Mouse (Mus musculus) lung, embryonic 14.5 days (tissue): ENCODE measurements at regions not wholly inside any gene's neighbourhood (a gene's known extent, or its start where the extent isn't known, plus 50 kb on each side); places are given as distances from the start of the nearest gene placed in this dataset.

Source experiments
- ATAC-seq: fragments of 200-750 bp; cut with Nextera tagmentation; 2 replicates; pipeline ENCODE4 v1.8.0; 2017; ENCODE audit warnings: mild to moderate bottlenecking, moderate TSS enrichment, moderate library complexity; ENCODE audit not compliant: insufficient read depth
- DNase-seq: peaks from one replicate; pipeline ENCODE4 v3.0.0-alpha.2; 2015
- H3K27ac ChIP-seq: fragments of 300-500 bp; sonication (generic); 2 replicates; pipeline ENCODE4 v1.5.1; 2014; ENCODE audit warnings: low read depth, mild to moderate bottlenecking, moderate library complexity
- H3K27me3 ChIP-seq: fragments of 300-500 bp; sonication (generic); 2 replicates; pipeline ENCODE4 v1.6.1; 2014; ENCODE audit warnings: low read length, control low read depth; ENCODE audit not compliant: insufficient read depth
- H3K36me3 ChIP-seq: fragments of 300-500 bp; sonication (generic); 2 replicates; pipeline ENCODE4 v1.6.1; 2014; ENCODE audit warnings: control low read depth; ENCODE audit not compliant: insufficient read depth
- H3K4me1 ChIP-seq: fragments of 300-500 bp; sonication (generic); 2 replicates; pipeline ENCODE4 v1.6.1; 2014; ENCODE audit warnings: antibody characterized with exemption, control low read depth; ENCODE audit not compliant: insufficient read depth
- H3K4me2 ChIP-seq: fragments of 300-500 bp; sonication (generic); 2 replicates; pipeline ENCODE4 v1.6.1; 2014; ENCODE audit warnings: mild to moderate bottlenecking
- H3K4me3 ChIP-seq: fragments of 300-500 bp; sonication (generic); 2 replicates; pipeline ENCODE4 v1.5.1; 2014; ENCODE audit warnings: low read depth, low read length
- H3K9ac ChIP-seq: fragments of 300-500 bp; sonication (generic); 2 replicates; pipeline ENCODE4 v1.6.1; 2014
- H3K9me3 ChIP-seq: fragments of 300-500 bp; sonication (generic); 2 replicates; pipeline ENCODE4 v1.6.1; 2016; ENCODE audit warnings: low read depth, low read length, control low read depth
- CTCF ChIP-seq: IDR thresholded peaks from 2 replicates; pipeline ENCODE4 v1.5.1; 2016; ENCODE audit warnings: antibody characterized with exemption, low read depth
- WGBS: fragments of 180-500 bp; shearing (Covaris S2); extraction: QIAGEN DNeasy Blood & Tissue Kit; methylation state at CpG from one replicate; pipeline ENCODE4 v1.1.7; 2014; 5-methylcytosine and 5-hydroxymethylcytosine counted together

GRCm38 (mm10) chr8:101815121-101815520, 970.3 kb downstream of the Cdh11 start:
- ATAC-seq = no peak
- Histone ChIP-seq H3K27ac (no peak overlapping the region), H3K4me1 (no peaks in the 10 kb centered on the region), H3K9me3 (no peaks in the 10 kb centered on the region), H3K9ac (no peak overlapping the region), H3K36me3 (no peaks in the 10 kb centered on the region), H3K4me2 (no peak overlapping the region), H3K27me3 (no peaks in the 10 kb centered on the region), H3K4me3 (no peak overlapping the region)
- TF ChIP-seq CTCF = peak; percentile 34
- DNase-seq = peak; percentile 21
- WGBS = 84% methylated on average over 1 of the region's 1 CpGs

- no peak overlapping the region for H3K9ac ChIP-seq
- ATAC-seq = no peak
Measured at GRCm38 (mm10) chr8:101803561-101803960, 981.9 kb downstream of the Cdh11 start.

GRCm38 (mm10) chr8:101802119-101802518, 983.3 kb downstream of the Cdh11 start:
- Histone ChIP-seq H3K27ac (no peak overlapping the region), H3K4me1 (no peaks in the 10 kb centered on the region), H3K9ac (no peak overlapping the region), H3K4me2 (no peak overlapping the region), H3K9me3 (no peaks in the 10 kb centered on the region), H3K4me3 (no peak overlapping the region), H3K27me3 (no peaks in the 10 kb centered on the region), H3K36me3 (no peaks in the 10 kb centered on the region)
- 78% methylated on average over 6 of the region's 6 CpGs for WGBS
- DNase-seq = no peak
- no peak for ATAC-seq
- TF ChIP-seq CTCF = no peak

More at GRCm38 (mm10) chr8:101803561-101803960, 981.9 kb downstream of the Cdh11 start:
- no peak for DNase-seq
- Histone ChIP-seq H3K4me2 (no peak overlapping the region), H3K4me3 (no peak overlapping the region), H3K27me3 (no peaks in the 10 kb centered on the region), H3K27ac (no peak overlapping the region), H3K36me3 (no peaks in the 10 kb centered on the region), H3K9me3 (no peaks in the 10 kb centered on the region), H3K4me1 (no peaks in the 10 kb centered on the region)
- 60% methylated on average over 2 of the region's 2 CpGs for WGBS
- TF ChIP-seq CTCF = no peak

- H3K36me3 ChIP-seq = no peaks in the 10 kb centered on the region
- TF ChIP-seq CTCF = no peak
- no peak for ATAC-seq
- no peaks in the 10 kb centered on the region for H3K27me3 ChIP-seq
- no peaks in the 10 kb centered on the region for H3K9me3 ChIP-seq
- H3K27ac ChIP-seq = no peak overlapping the region
- H3K4me3 ChIP-seq = no peak overlapping the region
- peak; percentile 26 for DNase-seq
- no peak overlapping the region for H3K4me2 ChIP-seq
- 42% methylated on average over 1 of the region's 1 CpGs for WGBS
- no peak overlapping the region for H3K9ac ChIP-seq
- H3K4me1 ChIP-seq = no peaks in the 10 kb centered on the region
Measured at GRCm38 (mm10) chr8:101790785-101791184, 994.7 kb downstream of the Cdh11 start.

GRCm38 (mm10) chr8:101786876-101787275, 998.6 kb downstream of the Cdh11 start:
- Histone ChIP-seq H3K36me3 (no peaks in the 10 kb centered on the region), H3K9me3 (no peaks in the 10 kb centered on the region), H3K4me1 (no peaks in the 10 kb centered on the region), H3K4me3 (no peak overlapping the region), H3K27me3 (no peaks in the 10 kb centered on the region), H3K4me2 (no peak overlapping the region), H3K27ac (no peak overlapping the region), H3K9ac (no peak overlapping the region)
- DNase-seq (no peak), ATAC-seq (no peak)
- TF ChIP-seq CTCF = no peak

- Histone ChIP-seq H3K9ac (no peak overlapping the region), H3K9me3 (no peaks in the 10 kb centered on the region), H3K36me3 (no peaks in the 10 kb centered on the region), H3K4me3 (no peak overlapping the region), H3K4me1 (no peaks in the 10 kb centered on the region), H3K4me2 (no peak overlapping the region), H3K27me3 (no peaks in the 10 kb centered on the region), H3K27ac (no peak overlapping the region)
- 77% methylated on average over 2 of the region's 2 CpGs for WGBS
- DNase-seq (no peak), ATAC-seq (no peak)
- no peak for TF ChIP-seq CTCF
Measured at GRCm38 (mm10) chr8:101782556-101782955, 1002.9 kb downstream of the Cdh11 start.

GRCm38 (mm10) chr8:101781942-101782341, 1003.5 kb downstream of the Cdh11 start:
- WGBS = 72% methylated on average over 3 of the region's 3 CpGs

GRCm38 (mm10) chr8:101779966-101780365, 1005.5 kb downstream of the Cdh11 start:
- Histone ChIP-seq H3K4me1 (no peaks in the 10 kb centered on the region), H3K4me2 (no peak overlapping the region), H3K36me3 (no peaks in the 10 kb centered on the region), H3K4me3 (no peak overlapping the region), H3K27me3 (no peaks in the 10 kb centered on the region), H3K9ac (no peak overlapping the region), H3K27ac (no peak overlapping the region), H3K9me3 (no peaks in the 10 kb centered on the region)
- DNase-seq (no peak), ATAC-seq (no peak)
- no peak for TF ChIP-seq CTCF

More at GRCm38 (mm10) chr8:101781942-101782341, 1003.5 kb downstream of the Cdh11 start:
- H3K36me3 ChIP-seq = no peaks in the 10 kb centered on the region
- H3K4me2 ChIP-seq = no peak overlapping the region
- no peak overlapping the region for H3K27ac ChIP-seq
- ATAC-seq (no peak), DNase-seq (no peak)
- H3K27me3 ChIP-seq = no peaks in the 10 kb centered on the region
- no peak overlapping the region for H3K4me3 ChIP-seq
- no peaks in the 10 kb centered on the region for H3K9me3 ChIP-seq
- no peak overlapping the region for H3K9ac ChIP-seq
- TF ChIP-seq CTCF = no peak
- H3K4me1 ChIP-seq = no peaks in the 10 kb centered on the region
